Mouse (Mus musculus) kidney, postnatal 0 days (tissue): ENCODE results near the gene Gm5868. TPM values are rescaled to one million over a fixed set of nuclear protein-coding genes. Genes with fewer than 3 reads are reported as not detected.
A peak's percentile ranks its signal among the peaks of the same experiment; 100 is the strongest.

Experiments
- ATAC-seq: fragments of 200-750 bp; cut with Nextera tagmentation; replicated peaks from 2 replicates; pipeline ENCODE4 v1.8.0; 2017; ENCODE audit warnings: low read depth, moderate number of reproducible peaks, moderate TSS enrichment, moderate library complexity; ENCODE audit not compliant: low FRiP score
- DNase-seq: peaks from one replicate; pipeline ENCODE4 v3.0.0-alpha.2; 2016; ENCODE audit warnings: low spot score
- H3K27ac ChIP-seq: fragments of 300-500 bp; sonication (generic); 2 replicates; pipeline ENCODE4 v1.5.1; 2014; ENCODE audit warnings: mild to moderate bottlenecking
- H3K27me3 ChIP-seq: fragments of 300-500 bp; sonication (generic); 2 replicates; pipeline ENCODE4 v1.6.1; 2014; ENCODE audit warnings: low read length, mixed read lengths; ENCODE audit not compliant: insufficient read depth
- H3K36me3 ChIP-seq: fragments of 300-500 bp; sonication (generic); 2 replicates; pipeline ENCODE4 v1.6.1; 2014; ENCODE audit warnings: low read length, mixed read lengths; ENCODE audit not compliant: insufficient read depth
- H3K4me1 ChIP-seq: fragments of 300-500 bp; sonication (generic); replicated peaks from 2 replicates; pipeline ENCODE4 v1.6.1; 2014; ENCODE audit warnings: antibody characterized with exemption, low read length, mixed read lengths; ENCODE audit not compliant: insufficient read depth
- H3K4me2 ChIP-seq: fragments of 300-500 bp; sonication (generic); 2 replicates; pipeline ENCODE4 v1.6.1; 2014; ENCODE audit warnings: mild to moderate bottlenecking, low read length, moderate library complexity, mixed read lengths
- H3K4me3 ChIP-seq: fragments of 300-500 bp; sonication (generic); replicated peaks from 2 replicates; pipeline ENCODE4 v1.5.1; 2014; ENCODE audit warnings: low read depth, low read length
- H3K9ac ChIP-seq: fragments of 300-500 bp; sonication (generic); 2 replicates; pipeline ENCODE4 v1.6.1; 2014; ENCODE audit warnings: low read depth, low read length
- H3K9me3 ChIP-seq: fragments of 300-500 bp; sonication (generic); replicated peaks from 2 replicates; pipeline ENCODE4 v1.6.1; 2016; ENCODE audit warnings: low read length, inconsistent platforms, mixed read lengths
- CTCF ChIP-seq: IDR thresholded peaks from 2 replicates; pipeline ENCODE4 v1.5.1; 2016; ENCODE audit warnings: antibody characterized with exemption, low read depth, mild to moderate bottlenecking, moderate library complexity
- WGBS: fragments of 180-500 bp; shearing (Covaris S2); extraction: QIAGEN DNeasy Blood & Tissue Kit; methylation state at CpG from one replicate; pipeline ENCODE4 v1.1.7; 2014; 5-methylcytosine and 5-hydroxymethylcytosine counted together
- polyA plus RNA-seq: library from polyadenylated mRNA; unstranded; fragments of >200 nt; fragmentation: Nextera tagmentation; extraction: Ambion mirVana; gene quantifications from 2 replicates; pipeline ENCODE4 v1.2.1, GENCODE M21; 2015

The Gm5868 gene
- polyA plus RNA-seq, result 1.8 and 2.0 TPM in 2 replicates

DNA sequence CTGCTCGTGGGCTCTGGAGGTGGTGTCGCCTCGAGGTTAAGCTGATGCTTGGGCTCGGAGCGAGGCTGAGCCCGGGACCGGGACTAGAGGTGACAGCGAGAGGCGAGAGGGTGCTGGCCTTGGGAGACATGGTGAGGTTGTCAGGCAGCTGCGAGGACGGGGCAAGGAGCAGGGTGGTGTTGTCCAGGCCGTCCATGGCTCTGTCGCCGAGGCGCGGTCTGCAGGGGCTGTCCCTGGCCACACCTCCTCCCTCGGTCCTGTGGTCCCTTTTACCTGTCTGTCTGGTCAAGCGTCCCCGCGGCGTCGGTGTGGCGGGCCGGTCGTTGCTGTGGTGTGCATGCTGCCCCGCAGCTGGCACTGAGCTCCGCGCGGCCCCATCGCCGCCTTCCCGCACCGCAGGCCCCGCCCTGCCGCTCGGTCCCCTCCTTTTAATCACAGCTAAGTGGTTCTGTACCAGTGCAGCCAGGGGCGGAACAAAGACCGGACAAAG, at the start of gene Gm5868:
Gm5868 (minus strand) TSS at position 360 of the 490 bp plus-strand sequence.
- H3K9ac ChIP-seq, result no peak within 1 kb of the TSS

DNA sequence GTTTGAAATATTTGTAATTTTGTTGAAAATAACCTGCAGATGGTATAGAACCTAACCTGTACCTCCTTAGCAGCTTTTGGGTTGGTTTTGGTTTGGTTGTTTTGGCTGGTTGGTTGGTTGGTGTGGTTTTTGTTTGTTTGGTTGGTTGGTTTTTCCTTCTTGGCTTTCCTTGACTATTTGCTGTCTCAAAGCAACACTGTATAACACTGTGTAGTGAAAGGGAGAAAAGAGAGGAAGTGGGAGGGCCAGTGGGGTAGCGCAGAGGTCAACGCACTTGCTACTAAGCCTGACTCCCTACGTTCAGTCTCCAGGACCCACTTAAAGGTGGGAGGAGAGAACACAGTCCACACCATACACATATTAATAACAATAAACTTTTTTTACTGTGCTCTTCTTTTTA, 49.2 kb upstream of the Gm5868 start:
- H3K4me3 ChIP-seq, result no peak overlapping the region
- no peaks in the 10 kb centered on the region for H3K27me3 ChIP-seq
- no peak overlapping the region for H3K9ac ChIP-seq
- H3K36me3 ChIP-seq, result no peaks in the 10 kb centered on the region
- DNase-seq (no peak), ATAC-seq (no peak)
- no peaks in the 10 kb centered on the region for H3K4me1 ChIP-seq
- H3K27ac ChIP-seq, result no peak overlapping the region
- WGBS, result 56% methylated on average over 3 of the region's 3 CpGs
- no peaks in the 10 kb centered on the region for H3K9me3 ChIP-seq
- H3K4me2 ChIP-seq, result no peak overlapping the region
- no peak for TF ChIP-seq CTCF

More for the DNA sequence above, at the start of gene Gm5868:
- H3K4me1 ChIP-seq, result 0 out of 2 replicates have a peak, but pooled peaks cover 2% of the 10 kb centered on the region
- peak within 1 kb of the TSS; percentile 33 for H3K4me3 ChIP-seq
- TF ChIP-seq CTCF, result no peak
- H3K27me3 ChIP-seq, result no peaks in the 10 kb centered on the region
- no peaks in the 10 kb centered on the region for H3K36me3 ChIP-seq
- ATAC-seq (peak; percentile 52; the same call in 1 of the 2 replicates), DNase-seq (no peak)
- 2% methylated on average over 36 of the region's 38 CpGs for whole genome bisulfite sequencing
- H3K27ac ChIP-seq, result no peak within 1 kb of the TSS
- H3K9me3 ChIP-seq, result no peaks in the 10 kb centered on the region
- peak within 1 kb of the TSS; percentile 63 for H3K4me2 ChIP-seq

- no peak overlapping the region for H3K27ac ChIP-seq
- no peak overlapping the region for H3K4me2 ChIP-seq
- H3K9me3 ChIP-seq, result no peaks in the 10 kb centered on the region
- H3K27me3 ChIP-seq, result no peaks in the 10 kb centered on the region
- no peak for TF ChIP-seq CTCF
- 58% methylated on average over 3 of the region's 3 CpGs for WGBS
- H3K4me1 ChIP-seq, result no peaks in the 10 kb centered on the region
- DNase-seq (no peak), ATAC-seq (no peak)
- no peaks in the 10 kb centered on the region for H3K36me3 ChIP-seq
- no peak overlapping the region for H3K9ac ChIP-seq
- no peak overlapping the region for H3K4me3 ChIP-seq
Observed at GRCm38 (mm10) chr5:72636122-72636521, 48.8 kb upstream of the Gm5868 start.

DNA sequence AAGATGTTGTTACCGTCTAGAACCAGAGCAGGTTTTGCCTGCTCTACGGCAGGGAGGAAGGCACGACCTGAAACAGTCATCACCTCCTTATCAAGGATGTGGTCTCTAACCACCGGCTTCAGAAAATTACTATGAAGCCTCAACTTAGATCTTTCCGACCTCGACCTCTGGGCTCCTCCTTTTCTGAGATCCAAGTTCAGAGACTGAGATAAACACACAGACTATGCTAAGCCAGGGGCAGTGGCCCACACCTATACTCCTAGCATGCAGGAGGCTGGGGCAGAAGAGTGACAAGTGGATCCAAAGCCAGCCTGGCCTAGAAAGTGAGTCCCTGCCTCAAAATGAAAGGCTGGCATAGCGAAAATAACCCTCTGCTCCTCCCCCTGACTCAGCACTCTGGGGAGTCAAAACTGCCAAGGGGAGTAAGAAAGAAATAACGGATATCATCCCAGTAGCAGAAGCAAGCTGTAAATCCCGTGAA, 47.5 kb upstream of the Gm5868 start:
- Histone ChIP-seq H3K27ac (no peak overlapping the region), H3K36me3 (no peaks in the 10 kb centered on the region), H3K9me3 (no peaks in the 10 kb centered on the region), H3K4me2 (no peak overlapping the region), H3K9ac (no peak overlapping the region), H3K27me3 (no peaks in the 10 kb centered on the region), H3K4me1 (no peaks in the 10 kb centered on the region), H3K4me3 (no peak overlapping the region)
- TF ChIP-seq CTCF, result no peak
- ATAC-seq, result no peak
- DNase-seq, result no peak
- 77% methylated on average over 9 of the region's 9 CpGs for WGBS

GRCm38 (mm10) chr5:72630026-72630425, 42.7 kb upstream of the Gm5868 start:
- WGBS, result 89% methylated on average over 6 of the region's 6 CpGs
- no peaks in the 10 kb centered on the region for H3K9me3 ChIP-seq
- TF ChIP-seq CTCF, result no peak
- no peak overlapping the region for H3K9ac ChIP-seq
- H3K4me2 ChIP-seq, result no peak overlapping the region
- no peak for ATAC-seq
- H3K27ac ChIP-seq, result no peak overlapping the region
- no peak for DNase-seq
- H3K27me3 ChIP-seq, result no peaks in the 10 kb centered on the region
- H3K4me3 ChIP-seq, result no peak overlapping the region
- H3K4me1 ChIP-seq, result no peaks in the 10 kb centered on the region
- no peaks in the 10 kb centered on the region for H3K36me3 ChIP-seq

DNA sequence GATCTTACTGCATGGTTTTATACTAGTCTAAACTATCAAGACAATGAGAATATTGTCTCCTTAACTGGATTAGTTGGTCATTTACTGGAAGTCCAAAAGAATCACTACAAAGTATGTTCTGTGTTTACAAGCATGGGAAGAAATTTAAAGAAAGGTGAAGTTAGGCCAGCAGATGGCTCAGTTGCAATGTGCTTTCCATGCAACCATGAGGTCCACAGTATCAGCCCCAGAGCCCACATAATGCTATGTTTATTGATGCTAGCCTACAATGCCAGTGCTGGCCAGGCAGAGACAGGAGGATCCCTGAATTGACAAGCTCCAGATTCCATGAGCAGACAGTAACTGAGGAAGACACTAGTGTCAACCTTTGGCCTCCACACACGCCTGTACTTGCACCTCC, 33.7 kb upstream of the Gm5868 start:
- H3K9me3 ChIP-seq, result no peaks in the 10 kb centered on the region
- H3K27me3 ChIP-seq, result no peaks in the 10 kb centered on the region
- ATAC-seq, result no peak
- peak; percentile 13; the same call in 1 of the 2 replicates for TF ChIP-seq CTCF
- H3K36me3 ChIP-seq, result no peaks in the 10 kb centered on the region
- no peak overlapping the region for H3K9ac ChIP-seq
- DNase-seq, result no peak
- H3K4me3 ChIP-seq, result no peak overlapping the region
- H3K4me1 ChIP-seq, result no peaks in the 10 kb centered on the region
- WGBS, result 80% methylated on average over 1 of the region's 1 CpGs
- no peak overlapping the region for H3K27ac ChIP-seq
- no peak overlapping the region for H3K4me2 ChIP-seq

DNA sequence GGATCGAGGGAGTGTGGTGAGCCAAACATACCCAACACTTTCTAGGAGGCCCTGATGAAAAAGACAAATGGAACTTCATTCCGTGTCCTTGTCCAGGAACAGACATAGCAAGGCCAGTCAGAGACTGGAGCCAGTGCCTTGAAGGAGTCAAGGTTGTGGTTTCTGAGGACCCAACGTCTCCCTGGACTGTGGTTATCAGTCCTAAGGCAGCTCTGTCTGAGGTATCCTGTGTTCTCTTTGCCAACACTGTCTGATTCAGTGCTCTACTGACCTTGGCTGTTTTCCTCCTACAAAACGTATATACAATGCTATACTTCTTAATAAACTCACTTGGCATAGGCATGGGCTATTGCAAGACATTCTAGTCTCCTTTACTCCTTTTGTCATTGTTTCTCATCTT, 30.1 kb upstream of the Gm5868 start:
- WGBS, result 80% methylated on average over 4 of the region's 4 CpGs
- DNase-seq (no peak), ATAC-seq (no peak)
- H3K27ac ChIP-seq, result no peak overlapping the region
- no peaks in the 10 kb centered on the region for H3K4me1 ChIP-seq
- no peaks in the 10 kb centered on the region for H3K36me3 ChIP-seq
- no peak overlapping the region for H3K4me2 ChIP-seq
- H3K27me3 ChIP-seq, result no peaks in the 10 kb centered on the region
- H3K4me3 ChIP-seq, result no peak overlapping the region
- no peaks in the 10 kb centered on the region for H3K9me3 ChIP-seq
- H3K9ac ChIP-seq, result no peak overlapping the region
- TF ChIP-seq CTCF, result no peak
